Mouse (Mus musculus): ENCODE measurements around the gene Atp13a3.

DNA sequence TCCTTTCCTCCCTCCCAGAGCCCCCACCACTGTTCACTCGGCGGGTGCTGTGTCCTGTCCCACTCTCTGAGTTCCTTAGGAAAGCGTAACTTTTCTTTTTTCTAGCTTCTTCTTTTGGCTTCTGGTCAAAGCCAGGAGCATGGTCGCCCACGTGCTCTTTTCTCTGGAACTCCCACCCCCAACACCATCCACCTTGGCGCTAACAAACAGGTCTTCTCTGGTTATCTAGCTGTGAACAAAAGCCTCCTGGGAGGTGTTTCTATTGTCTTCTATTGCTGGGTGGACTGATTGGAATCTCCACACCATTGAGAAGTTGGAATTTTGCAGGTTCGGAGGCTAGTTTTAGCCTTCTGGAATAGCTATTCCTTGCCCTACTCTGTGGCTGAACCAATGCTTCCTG, 30.5 kb upstream of the Atp13a3 start:
- TF ChIP-seq GATA1 (IDR thresholded peaks at IDR 0.05; ENCODE audit: borderline replicate concordance, low read length): no peak
- TF ChIP-seq FLI1 (IDR thresholded peaks at IDR 0.05; ENCODE audit: low read length): no peak
